Mouse (Mus musculus) lung, adult 18-20 months (tissue): Measurements from ENCODE around the gene U2af1l4.
A peak's percentile ranks its signal among the peaks of the same experiment; 100 is the strongest.

Experiments used
- DNase-seq, 2 experiments: peaks; one replicate each; pipeline ENCODE4 v3.0.0; 2022; ENCODE audit warnings: mixed read lengths in 2 of 2

U2af1l4 gene

GRCm38 (mm10) chr7:30553021-30553589 is 10.0 kb upstream of the U2af1l4 start:
- peak in 1 of 2 experiments; percentile 34 for DNase-seq

- no peak for DNase-seq
These were observed 9.1 kb upstream of the U2af1l4 start for GRCm38 (mm10) chr7:30553810-30554584.

- no peak for DNase-seq
These were observed 6.1 kb upstream of the U2af1l4 start for GRCm38 (mm10) chr7:30556894-30557536.

GRCm38 (mm10) chr7:30557901-30558514 is 5.1 kb upstream of the U2af1l4 start:
- no peak for DNase-seq

- no peak for DNase-seq
These were observed 4.3 kb upstream of the U2af1l4 start for GRCm38 (mm10) chr7:30558656-30559442.

- peak; percentile 99 for DNase-seq
These were observed 3.6 kb upstream of the U2af1l4 start, which contains the start of gene Lin37 for GRCm38 (mm10) chr7:30559443-30559954. Gene Lin37, minus strand, starts transcription at chr7:30559838.

- no peak for DNase-seq
These were observed 2.8 kb upstream of the U2af1l4 start for GRCm38 (mm10) chr7:30560296-30560695.

- no peak for DNase-seq
These were observed 480 bp upstream of the U2af1l4 start for GRCm38 (mm10) chr7:30562526-30563116.

- DNase-seq, result no peak
These were observed 792 bp downstream of the U2af1l4 start for GRCm38 (mm10) chr7:30563906-30564280.

GRCm38 (mm10) chr7:30564970-30565571 is 2.0 kb downstream of the U2af1l4 start, which contains the start of gene Igflr1:
Gene Igflr1, plus strand, starts transcription at chr7:30565427.
- no peak for DNase-seq

- DNase-seq, result no peak
These were observed 2.9 kb downstream of the U2af1l4 start for GRCm38 (mm10) chr7:30566033-30566432.

- no peak for DNase-seq
These were observed 4.5 kb downstream of the U2af1l4 start for GRCm38 (mm10) chr7:30567555-30567954.

- no peak for DNase-seq
These were observed 9.3 kb downstream of the U2af1l4 start for GRCm38 (mm10) chr7:30572389-30572788.

- DNase-seq, result peak; percentile 44 to 58
These were observed 9.9 kb downstream of the U2af1l4 start for GRCm38 (mm10) chr7:30572969-30573368.

- no peak for DNase-seq
These were observed 16.8 kb downstream of the U2af1l4 start for GRCm38 (mm10) chr7:30579950-30580349.

- no peak for DNase-seq
These were observed 18.4 kb downstream of the U2af1l4 start for GRCm38 (mm10) chr7:30581547-30581946.

GRCm38 (mm10) chr7:30584339-30584738 is 21.2 kb downstream of the U2af1l4 start:
- DNase-seq, result no peak

GRCm38 (mm10) chr7:30585170-30585569 is 22.1 kb downstream of the U2af1l4 start:
- DNase-seq, result no peak

GRCm38 (mm10) chr7:30586455-30587020 is 23.4 kb downstream of the U2af1l4 start:
- no peak for DNase-seq

- peak; percentile 37 to 53 for DNase-seq
These were observed 25.0 kb downstream of the U2af1l4 start for GRCm38 (mm10) chr7:30587842-30588667.
